Mouse (Mus musculus) embryonic fibroblast, embryonic 13.5 days (primary cell): ENCODE measurements around the gene Wdr83.

Experiments
- CTCF ChIP-seq: IDR thresholded peaks from 2 replicates; pipeline ENCODE4 v1.5.1; 2011; ENCODE audit warnings: mild to moderate bottlenecking, control low read depth, low read length, moderate library complexity, borderline replicate concordance; ENCODE audit not compliant: insufficient read depth
- POLR2A ChIP-seq: IDR thresholded peaks from 2 replicates; pipeline ENCODE4 v1.6.1; 2011; ENCODE audit warnings: low read depth, mild to moderate bottlenecking, control low read depth, low read length, moderate library complexity

DNA sequence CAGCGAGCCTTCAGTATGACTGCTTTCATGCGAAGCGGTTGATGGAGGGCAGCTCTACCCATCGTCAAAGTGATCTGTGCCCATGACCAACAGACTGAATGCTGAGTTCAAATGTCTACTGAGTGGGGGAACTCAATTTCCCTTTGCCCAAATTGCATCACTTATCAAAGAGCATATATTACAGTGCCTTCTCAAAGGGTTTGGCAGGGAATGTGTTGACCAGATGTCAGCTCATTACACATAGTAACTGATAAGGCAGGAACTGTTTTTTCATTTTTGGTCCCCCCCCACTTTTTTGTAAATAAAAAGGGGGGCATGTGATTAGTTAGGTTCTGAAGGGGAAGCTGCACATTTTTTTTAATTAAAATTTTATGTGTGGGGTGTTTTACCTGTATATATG is 18.5 kb downstream of the Wdr83 start:
- TF ChIP-seq CTCF (no peak), POLR2A (no peak)
